Mouse (Mus musculus) retina, postnatal 7 days (tissue): ENCODE measurements around the gene Acbd4.
A peak's percentile ranks its signal among the peaks of the same experiment; 100 is the strongest.

Experiments
- DNase-seq: peaks from one replicate; pipeline ENCODE4 v3.0.0-alpha.2; 2012; ENCODE audit warnings: low read depth, low spot score

Gene Acbd4

DNA sequence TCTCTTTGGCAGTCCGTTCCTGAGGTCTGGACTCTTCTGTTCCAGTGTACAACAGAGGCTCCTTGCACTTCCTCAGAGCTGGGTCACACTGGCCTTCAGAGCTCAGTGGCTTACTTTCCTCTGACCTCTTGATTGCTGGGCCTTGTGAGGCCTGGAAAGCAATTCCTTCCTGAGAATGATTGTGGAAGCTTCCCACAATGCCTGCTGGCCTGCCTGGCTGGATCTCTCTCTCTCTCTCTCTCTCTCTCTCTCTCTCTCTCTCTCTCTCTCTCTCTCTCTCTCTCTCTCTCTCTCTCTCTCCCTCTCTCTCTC, 40.4 kb downstream of the Acbd4 start:
- no peak for DNase-seq

DNA sequence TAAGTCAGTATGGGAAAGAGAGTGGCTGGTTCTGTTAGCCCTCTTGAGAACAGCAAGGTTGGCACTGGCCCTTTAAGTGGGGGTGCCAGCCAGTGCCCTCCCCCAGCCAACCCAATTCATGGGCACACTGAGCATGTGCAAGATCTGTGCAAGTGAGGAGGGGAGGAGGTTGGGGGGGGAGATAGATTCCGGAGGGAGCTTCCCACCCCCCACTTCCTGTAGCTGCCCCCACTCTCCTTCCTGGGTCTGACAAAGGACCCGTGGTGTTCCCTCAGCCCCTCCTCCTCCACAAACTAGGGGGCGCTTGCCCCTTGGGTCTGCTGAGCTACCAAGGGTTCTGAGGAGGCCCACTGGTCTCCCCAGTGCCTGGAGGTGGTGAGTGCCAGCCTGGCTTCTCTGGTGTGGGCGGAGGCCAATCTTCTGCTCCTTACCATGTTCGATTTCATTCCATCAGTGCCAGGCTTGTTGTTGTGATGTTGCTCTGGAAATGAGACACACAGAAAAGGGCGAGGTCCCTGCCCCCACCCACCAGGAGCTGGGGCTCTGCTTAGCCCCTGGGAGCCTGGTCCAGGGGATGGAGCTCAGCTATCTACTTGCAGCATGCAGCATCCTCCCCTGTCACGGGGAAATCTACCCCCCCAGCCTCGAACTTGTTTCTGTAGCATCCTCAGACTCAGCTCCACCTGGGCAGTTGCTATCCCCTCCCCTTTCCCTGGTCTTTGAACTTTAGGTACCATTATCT, 41.1 kb downstream of the Acbd4 start:
- DNase-seq: peak; percentile 69

DNA sequence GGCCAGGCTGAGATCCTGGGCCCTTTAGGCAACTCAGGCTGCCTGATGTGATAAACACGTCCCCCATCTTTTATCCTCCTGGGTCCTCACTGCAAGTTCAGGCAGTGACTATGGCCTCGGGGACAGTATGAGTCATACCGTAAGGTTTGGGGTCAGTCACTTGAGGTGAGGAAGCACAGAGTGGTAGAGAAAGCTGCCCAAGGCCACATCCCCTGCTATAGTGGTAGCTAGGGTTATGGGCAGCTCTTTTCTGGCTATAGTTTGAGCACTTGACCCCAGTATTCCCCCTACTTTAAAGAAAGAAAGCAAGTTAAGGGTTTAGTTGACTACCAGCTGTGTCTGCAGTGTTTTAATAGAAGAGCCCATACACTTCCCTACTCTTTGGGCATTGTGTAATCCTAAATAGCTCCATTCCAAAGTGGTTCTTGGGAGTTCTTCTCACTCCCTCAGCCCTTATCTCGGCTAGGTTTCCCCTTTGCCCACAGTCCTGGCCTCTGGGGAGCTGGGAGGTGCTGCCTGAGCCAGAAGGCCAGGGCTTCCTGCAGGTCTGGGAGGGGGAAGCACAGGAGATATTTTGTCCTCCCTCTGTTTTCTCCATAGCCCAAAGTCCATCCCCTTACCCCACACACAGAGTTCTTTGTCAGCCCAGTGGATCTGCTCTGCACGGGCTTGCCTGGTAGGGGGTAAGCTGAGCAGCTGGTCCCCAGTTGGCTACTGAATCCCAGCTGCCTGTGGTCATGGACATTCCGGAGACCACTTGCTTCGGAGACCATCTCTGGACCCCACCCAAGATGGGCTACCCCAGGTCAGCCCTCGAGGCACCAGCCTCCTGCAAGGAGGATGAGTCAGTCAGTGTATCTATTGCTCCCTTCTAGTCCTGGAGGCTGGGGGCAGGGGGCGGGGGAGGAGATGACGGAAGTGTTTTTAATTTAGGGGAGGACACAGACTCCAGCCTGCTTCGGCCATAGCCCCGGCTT, 43.1 kb downstream of the Acbd4 start:
- DNase-seq: no peak

DNA sequence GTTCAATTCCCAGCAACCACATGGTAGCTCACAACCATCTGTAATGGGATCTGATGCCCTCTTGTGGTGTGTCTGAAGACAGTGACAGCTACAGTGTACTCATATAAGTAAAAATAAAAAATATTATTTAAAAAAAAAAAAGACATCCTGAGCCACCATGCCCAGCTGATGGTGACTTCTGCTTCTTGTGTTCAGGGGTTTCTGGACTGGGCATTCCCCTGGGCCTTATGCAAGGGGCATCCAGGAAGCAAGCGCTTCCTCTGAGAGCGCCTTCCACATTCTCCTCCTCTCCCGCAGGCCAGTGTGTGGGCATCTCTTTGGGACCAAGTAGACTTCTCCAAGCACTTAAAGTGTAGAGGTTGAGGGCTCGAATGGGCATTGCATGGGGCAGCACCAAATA, 44.9 kb downstream of the Acbd4 start:
- no peak for DNase-seq

DNA sequence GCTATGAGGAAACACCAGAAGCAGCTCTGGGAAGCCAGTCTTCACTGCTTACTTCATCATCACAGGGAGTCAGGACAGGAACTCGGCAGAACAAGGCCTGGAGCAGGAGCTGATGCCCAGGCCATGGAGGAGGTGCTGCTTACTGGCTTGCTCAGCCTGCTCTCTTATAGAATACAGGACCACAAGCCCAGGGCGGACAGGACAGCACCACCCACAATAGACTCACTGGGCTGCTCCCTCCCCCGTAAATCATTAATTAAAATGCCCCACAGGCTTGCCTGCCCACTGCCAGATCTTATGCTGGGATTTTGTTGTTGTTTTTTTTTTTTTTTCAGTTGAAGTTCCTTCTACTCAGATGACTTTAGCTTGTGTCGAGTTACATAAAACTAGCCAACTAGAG, 46.3 kb downstream of the Acbd4 start:
- DNase-seq: no peak

DNA sequence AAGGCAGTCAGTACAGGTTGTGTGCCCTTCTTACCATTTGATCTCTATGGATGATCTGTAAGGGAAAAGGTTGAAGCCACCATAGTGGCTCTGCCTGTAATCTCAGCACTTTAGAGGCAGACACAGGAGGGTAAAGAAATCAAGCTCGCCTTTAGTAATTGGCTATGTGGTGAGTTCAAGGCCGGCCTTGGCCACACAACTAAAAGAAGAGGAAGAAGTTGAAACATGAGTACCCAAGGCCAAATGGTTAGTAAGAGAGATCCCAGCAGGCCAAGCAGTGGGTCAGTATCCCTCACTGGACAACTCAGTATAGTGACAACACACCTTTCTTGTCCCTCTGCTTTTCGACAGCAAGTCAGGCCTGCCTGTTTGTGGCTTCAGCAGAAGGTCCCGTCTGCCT, 48.3 kb downstream of the Acbd4 start:
- no peak for DNase-seq

DNA sequence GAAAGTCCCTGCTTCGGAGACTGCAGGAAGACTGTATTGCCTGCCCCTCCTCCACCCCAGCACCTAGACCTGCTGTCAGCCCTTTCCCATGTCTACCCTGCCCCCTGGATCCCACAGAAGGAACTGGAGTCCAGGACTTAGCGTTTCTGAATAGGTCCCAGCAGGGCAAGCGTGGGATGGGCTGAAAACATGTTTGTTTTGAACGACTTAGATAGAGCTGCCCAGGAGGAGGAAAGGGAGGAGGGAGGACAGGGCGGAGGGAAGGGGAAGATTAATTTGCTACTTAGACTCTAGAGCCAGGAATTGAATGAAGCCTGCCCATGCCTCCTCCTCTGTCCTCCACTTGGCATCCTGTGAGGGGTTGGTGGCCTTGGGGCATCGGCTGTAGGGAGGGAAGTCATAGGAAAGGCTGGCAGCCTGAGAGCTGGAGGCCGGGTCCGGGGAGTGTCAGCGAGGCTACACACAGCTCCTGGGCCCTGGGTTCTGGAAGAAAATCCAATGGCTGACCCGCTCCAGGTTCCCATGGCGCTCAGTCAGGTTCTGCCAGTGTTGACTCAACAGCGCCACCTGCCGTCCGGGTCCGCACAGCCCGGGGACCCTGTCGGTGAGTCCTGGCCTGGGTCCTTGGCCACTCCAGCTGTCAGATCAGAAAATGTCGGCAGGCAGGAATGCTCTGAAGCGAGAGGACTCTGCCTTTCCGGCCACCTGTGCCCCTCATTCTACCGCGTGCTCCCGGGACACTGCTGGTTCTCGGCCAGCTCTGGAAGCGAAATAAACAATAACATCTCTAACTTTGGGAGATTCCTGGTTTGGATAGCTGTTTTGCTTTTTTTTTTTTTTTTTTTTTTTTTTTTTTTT, 57.4 kb downstream of the Acbd4 start:
- DNase-seq: peak; percentile 84

DNA sequence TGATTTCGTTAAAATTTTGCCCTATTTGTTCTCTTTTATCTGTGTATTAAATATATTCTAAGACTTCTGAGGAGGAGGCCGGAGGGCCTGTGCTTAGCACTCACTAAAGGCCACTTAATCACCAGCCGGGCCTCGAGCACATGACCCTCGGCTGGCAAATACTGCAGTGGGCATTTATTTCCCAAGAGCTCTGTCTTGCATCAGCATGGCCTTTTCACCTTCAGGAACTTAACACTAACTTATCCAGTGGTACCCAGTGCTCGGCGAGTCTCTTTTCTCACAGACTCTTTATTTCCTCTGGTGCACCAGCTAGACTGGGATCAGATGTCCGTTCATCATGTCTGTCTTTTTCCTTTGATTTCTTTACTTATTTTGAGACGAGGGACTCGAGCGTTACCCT, 59.3 kb downstream of the Acbd4 start:
- DNase-seq: no peak

DNA sequence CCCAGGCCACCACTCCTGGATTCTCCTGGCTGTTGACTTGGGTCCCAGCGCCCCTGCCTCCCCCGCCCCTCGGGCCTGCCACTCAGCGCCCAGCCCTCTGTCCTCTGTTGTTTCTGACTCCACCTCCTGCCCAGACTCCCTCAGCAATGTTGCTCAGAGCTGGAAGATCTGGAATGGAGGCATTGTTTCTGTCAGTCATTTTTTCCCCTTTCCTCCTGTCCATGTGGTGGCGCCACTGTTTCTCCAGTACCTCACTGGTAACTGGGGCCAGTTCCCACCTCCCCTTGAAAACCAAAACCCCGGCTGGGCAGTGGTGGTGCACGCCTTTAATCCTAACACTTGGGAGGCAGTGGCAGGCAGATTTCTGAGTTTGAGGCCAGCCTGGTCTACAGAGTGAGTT, 60.0 kb downstream of the Acbd4 start:
- DNase-seq: no peak
